Mouse (Mus musculus) brain, embryonic 14.5 days (tissue): ENCODE measurements around the gene Phgr1. TPM values are rescaled to one million over a fixed set of nuclear protein-coding genes. Genes with fewer than 3 reads are reported as not detected.

Experiments
- DNase-seq: peaks from one replicate; pipeline ENCODE4 v3.0.0-alpha.2; 2011; ENCODE audit warnings: low read depth
- CTCF ChIP-seq: fragments of 200-500 bp; IDR thresholded peaks from 2 replicates; pipeline ENCODE4 v1.5.1; 2012; ENCODE audit warnings: inconsistent platforms, mild to moderate bottlenecking, moderate library complexity, borderline replicate concordance; ENCODE audit not compliant: insufficient read depth, insufficient read length; ENCODE audit errors: extremely low read depth
- POLR2A ChIP-seq: fragments of 200-500 bp; IDR thresholded peaks from 2 replicates; pipeline ENCODE4 v1.6.1; 2012; ENCODE audit warnings: mild to moderate bottlenecking, inconsistent platforms, borderline replicate concordance; ENCODE audit not compliant: poor library complexity, insufficient read depth, insufficient read length, severe bottlenecking; ENCODE audit errors: extremely low read depth
- polyA plus RNA-seq: library from polyadenylated mRNA; depleted of rRNA; stranded (reverse); fragments of >200 nt; gene quantifications from 2 replicates; pipeline ENCODE4 v1.2.3, GENCODE M21; 2012; rRNA removed

Phgr1 gene
- polyA plus RNA-seq = 0.16 TPM in 1 of 2 replicates, not detected in the other

DNA sequence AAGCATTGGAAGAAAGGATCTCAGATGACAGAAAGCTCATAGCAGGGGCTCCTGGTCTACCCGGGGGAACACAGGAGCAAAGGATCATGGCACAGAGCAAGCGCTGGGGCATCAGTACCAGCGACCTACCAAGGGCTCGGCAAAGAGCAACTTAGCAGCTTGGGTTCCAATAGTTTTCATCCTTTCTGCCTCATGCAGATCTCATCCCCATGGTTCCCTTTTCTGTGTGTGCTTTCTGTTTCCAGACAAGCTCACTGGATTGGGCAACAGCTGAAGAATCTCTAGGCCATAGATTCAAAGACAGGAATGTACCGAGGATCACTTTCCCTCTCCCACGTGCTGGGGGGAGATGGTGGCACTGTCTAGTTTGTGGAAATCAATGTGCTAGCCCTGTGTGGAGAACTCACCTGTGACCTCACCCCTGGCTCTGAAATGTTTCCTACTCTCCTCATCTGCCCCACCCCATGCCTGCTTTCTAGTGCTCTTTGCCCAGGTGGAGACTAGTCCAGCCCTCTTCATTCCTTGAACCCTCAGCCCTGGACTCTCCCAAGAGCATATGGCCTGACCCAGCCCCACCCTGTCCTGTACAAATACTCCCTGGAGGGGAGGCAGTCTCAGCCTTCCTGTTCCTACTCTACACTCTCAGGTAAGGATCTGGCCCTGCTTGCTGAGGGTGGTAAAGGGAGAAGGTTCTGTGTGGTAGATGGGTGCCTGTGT, at the start of gene Phgr1:
TSS of gene Phgr1 (plus strand) at position 612 of the 717 bp plus-strand sequence.
- no peak for TF ChIP-seq POLR2A
- TF ChIP-seq CTCF = no peak

DNA sequence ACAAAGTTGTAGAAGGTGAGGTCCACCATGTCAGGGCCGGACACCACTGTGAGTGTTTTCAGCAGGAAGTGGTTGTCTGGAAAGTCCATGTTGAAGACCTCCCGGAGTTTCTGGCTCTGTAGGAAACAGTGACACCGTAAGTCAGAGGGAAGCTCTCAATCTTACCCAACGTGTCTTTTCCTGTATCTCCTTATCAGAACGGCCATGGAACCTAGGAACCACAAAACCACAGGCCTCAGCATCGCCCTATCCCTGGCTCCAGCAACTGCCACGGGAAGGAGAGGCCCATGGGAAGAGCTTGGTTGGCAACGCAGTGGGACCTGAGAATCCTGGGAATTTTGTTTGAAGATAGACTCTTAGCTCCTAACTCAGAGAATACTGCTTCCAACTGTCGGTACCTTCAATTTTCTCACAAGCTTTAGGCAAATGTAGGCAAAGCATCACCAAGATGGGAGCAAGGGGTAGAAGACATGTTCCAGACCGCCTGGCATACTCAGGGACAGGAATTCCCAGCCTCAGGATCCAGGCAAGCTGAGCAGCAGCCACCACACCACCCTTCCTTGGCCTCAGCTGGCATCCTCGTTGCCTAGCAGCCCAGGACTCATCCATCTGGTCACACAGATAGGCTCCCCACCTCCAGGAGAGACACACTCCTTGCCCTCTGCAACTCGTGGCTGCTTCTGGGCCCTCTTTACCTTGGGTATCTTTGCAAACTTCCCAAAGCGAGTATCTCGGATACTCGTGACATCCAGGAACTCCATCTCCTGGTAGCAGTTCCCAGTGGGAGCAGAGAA, 48.7 kb upstream of the Phgr1 start:
- TF ChIP-seq CTCF (no peak), POLR2A (no peak)
- DNase-seq = no peak

More for the DNA sequence above, at the start of gene Phgr1:
- no peak for DNase-seq

DNA sequence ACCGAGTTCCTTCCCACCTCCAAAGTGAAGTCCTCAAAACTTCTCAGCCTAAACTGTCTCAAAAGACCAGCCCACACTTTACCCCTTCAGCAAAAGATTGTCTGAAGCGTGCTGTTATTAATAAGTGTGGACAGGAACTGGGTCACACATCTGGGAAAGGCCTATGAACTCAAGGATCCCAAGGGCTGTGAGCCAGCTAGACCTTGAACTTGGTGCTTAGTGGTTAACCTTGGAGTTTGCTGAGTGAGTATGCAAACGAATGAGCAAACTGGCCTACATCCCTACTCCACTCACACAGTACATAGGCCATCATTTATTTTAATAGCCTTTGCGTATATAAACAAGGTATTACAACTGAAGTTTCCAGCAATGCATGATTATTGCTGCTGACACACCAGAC, 47.1 kb upstream of the Phgr1 start:
- TF ChIP-seq POLR2A (no peak), CTCF (no peak)
- DNase-seq = no peak

DNA sequence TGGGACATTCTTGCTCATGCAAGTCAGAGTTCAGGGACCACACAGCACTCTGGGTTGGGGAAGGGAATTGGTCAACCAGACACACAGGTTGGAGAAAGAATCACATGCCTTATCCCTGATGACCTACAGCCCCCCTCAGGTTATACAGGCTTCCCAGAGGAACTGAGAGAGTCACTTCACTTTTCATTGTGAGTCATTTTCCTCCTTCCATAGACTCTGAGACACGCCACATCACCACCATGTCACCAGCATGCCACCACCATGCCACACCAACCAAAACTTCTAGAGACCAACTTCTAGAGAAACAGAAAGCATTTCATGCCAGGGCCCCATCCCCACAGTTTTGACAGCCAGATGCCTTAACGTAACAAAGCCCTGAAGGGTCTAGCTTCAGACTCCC, 45.7 kb upstream of the Phgr1 start:
- TF ChIP-seq CTCF (no peak), POLR2A (no peak)
- no peak for DNase-seq

DNA sequence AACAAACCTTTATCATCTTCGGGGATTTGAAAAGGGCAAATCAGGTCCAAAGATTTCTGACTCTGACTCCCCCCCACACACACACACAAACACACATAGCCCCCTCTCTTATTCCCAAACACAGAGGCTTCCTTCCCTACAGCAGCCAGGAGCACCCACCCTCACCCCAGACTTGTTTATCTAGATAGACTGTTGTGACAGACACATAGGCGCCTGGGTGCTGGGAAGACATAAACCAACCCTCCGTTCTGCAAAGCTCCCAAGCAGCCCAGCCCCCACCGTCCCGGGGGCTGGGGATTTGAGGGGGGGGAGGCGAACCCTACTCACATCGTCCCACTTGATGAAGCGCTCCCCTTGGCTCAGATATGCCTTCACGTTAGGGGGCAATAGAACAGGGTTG, 44.7 kb upstream of the Phgr1 start:
- no peak for DNase-seq
- TF ChIP-seq CTCF (no peak), POLR2A (no peak)

DNA sequence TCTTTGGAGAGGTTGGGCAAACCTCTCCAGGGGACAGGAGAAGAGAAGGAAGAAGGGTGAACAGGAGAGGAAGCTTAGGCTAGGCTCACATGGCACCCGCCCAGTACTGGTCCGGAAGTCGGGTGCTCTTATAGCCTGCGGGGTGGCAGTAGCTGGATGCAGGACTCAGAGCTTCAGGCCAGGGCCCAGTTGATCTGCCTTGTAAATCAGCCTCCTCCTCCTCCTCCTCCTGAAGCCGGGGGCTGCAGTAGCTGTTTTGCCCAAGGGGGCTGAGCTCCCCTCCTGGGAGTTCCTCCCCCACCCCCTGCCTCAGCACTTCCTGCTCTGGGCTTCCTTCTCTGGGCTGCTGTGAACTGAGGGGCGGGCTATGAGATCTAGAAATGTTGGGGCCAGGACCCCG, 44.2 kb upstream of the Phgr1 start, which contains the start of gene Plcb2:
TSS of gene Plcb2 (minus strand) at position 102 of the 400 bp plus-strand sequence.
- no peak for DNase-seq
- no peak for TF ChIP-seq POLR2A
- TF ChIP-seq CTCF = no peak

DNA sequence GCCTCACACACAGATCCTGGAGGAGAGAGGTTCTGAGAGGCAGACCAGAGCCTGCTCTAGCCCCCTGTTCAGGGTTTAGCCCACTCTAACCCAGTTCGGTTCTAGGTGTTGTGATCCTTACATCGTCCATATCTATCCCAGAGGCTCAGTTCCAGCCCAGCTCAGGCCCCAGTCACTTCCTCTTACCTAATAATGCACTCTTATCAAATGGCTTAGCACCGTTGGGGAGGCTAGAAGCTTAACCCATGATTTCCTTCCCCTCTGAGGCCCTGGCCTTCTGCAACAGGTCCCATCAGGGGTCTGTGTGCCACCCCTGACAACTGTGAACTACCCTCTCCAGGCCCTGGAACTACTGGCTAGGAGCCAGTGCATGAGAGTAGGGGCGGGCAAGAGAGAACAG, 43.4 kb upstream of the Phgr1 start:
- TF ChIP-seq CTCF = no peak
- TF ChIP-seq POLR2A = no peak
- no peak for DNase-seq

DNA sequence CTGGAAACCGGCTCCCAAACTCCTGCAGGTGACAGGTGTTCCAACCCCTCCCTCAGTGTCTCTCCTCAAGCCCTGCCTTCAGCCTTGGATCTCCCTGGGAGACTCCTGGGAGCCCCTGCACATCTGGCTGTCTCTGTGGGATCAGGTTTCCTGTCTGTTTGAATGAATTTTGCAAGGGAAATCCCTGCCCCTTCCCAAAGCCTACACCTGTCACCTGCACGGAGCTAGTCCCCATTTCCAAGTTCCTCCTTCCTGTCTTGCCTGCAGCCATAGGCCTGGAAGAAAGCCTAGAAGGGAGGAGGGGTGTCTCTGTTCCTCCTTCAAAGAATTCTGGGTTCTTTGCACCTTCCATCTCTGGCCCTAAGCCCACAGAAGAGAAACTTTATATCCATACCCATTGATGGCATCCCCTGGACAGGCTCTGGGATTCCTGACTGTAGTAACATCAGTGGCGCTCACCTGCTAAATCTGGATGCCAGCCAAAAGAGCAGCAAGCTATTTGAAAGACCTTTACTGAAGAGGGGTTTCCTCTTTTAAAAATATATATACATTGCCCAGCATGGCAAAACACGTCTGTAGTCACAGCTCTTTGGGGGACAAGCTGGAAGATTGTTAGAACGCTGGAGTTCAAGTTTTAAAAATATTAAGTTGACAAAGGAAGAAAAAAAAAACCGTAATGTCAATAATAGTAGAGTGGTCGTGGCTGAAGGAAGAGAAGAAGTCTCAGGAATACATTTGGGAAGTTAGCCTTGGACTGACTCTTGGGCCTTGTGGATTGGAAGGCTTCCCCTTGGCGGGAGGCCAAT, 42.5 kb upstream of the Phgr1 start:
- no peak for DNase-seq
- TF ChIP-seq POLR2A (no peak), CTCF (no peak)

DNA sequence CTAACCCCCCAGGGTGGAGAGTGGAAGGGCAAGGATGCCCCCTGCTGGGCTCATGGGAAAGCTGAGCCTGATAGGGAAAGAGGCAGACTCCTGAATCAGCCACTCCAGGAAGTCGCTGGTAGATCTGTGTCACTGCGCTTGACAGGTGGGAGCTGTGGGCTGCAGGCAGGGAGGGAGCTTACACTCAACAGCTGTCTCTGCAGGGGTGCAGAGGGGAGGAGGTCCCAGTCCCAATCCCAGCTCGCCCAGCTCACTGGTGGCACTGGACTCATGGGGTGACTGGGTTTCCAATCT, 42.0 kb upstream of the Phgr1 start:
- no peak for TF ChIP-seq POLR2A
- peak; percentile 59 for TF ChIP-seq CTCF
- peak; percentile 65 for DNase-seq

DNA sequence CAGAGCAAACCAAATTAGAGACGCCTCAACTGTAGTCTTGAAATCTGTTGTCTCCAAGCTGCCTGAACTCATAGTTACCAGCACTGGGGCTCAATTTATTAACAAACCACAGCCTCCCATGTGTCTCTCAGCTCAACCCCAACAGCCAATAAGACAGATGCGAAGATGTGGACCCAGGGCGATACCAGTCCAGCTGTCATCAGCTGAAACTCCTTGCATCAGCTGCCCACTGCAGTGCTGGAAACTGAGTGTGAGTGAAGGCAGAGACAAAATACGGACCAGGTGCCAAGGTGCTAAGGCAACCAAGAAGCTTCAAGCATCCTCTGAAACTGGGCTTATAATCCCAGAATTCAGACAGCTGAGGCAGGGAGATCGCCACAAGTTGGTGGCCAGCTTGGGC, 40.6 kb upstream of the Phgr1 start:
- TF ChIP-seq CTCF = no peak
- TF ChIP-seq POLR2A = no peak

DNA sequence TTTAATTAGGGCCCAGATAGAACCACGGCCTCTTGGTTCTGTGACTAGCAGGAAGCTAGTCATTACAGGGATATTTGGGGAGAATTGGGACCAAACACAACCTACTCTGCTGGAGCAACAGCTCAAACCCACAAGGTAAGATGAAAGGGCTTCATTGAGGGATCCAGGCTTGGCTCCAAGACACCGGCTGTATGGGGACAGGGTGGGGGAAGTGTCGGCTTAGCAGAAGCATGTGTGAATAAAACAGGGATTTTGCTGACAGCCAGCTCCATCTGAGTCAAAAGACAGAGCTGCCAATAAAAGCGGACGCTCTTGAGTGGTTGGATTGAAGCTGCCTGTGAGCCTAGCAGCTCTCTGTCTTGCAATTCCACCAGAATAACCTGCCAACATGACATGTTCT, 39.2 kb upstream of the Phgr1 start:
- DNase-seq = peak; percentile 88
- TF ChIP-seq CTCF (no peak), POLR2A (no peak)

More for the DNA sequence above, 40.6 kb upstream of the Phgr1 start:
- DNase-seq = no peak
